Mouse (Mus musculus): ENCODE results near the gene Arhgap17. TPM values are rescaled to one million over a fixed set of nuclear protein-coding genes. Genes with fewer than 3 reads are reported as not detected.

Arhgap17 gene
- polyA plus RNA-seq, 1 experiment from 2014 or later: 21.3 TPM

- Histone ChIP-seq H3K4me2 (replicated peaks; ENCODE audit: low read depth, low read length) (no peak overlapping the region), H3K27ac (ENCODE audit: low read length) (no peak overlapping the region), H3K4me1 (ENCODE audit: insufficient read depth, low read length) (peaks cover 19% of the 10 kb centered on the region), H3K36me3 (ENCODE audit: insufficient read depth, low read length) (no peaks in the 10 kb centered on the region), H3K9ac (replicated peaks; ENCODE audit: low read length) (no peak overlapping the region), H3K4me3 (ENCODE audit: low read length) (no peak overlapping the region), H3K9me3 (ENCODE audit: low read length) (no peaks in the 10 kb centered on the region), H3K27me3 (ENCODE audit: insufficient read depth, low read length) (no peaks in the 10 kb centered on the region)
- ATAC-seq (ENCODE audit: low FRiP score, low TSS enrichment): no peak
- 50% methylated on average over 3 of the region's 3 CpGs for WGBS
Observed at GRCm38 (mm10) chr7:123371501-123371900, 1.8 kb upstream of the Arhgap17 start.

GRCm38 (mm10) chr7:123370700-123371099 lies 985 bp upstream of the Arhgap17 start:
- no peak for ATAC-seq (ENCODE audit: low FRiP score, low TSS enrichment)
- 33% methylated on average over 9 of the region's 9 CpGs for whole genome bisulfite sequencing

GRCm38 (mm10) chr7:123368778-123369746 lies 653 bp downstream of the Arhgap17 start:
- H3K27ac ChIP-seq (ENCODE audit: low read length): peak overlapping the region; percentile 92
- ATAC-seq (ENCODE audit: low FRiP score, low TSS enrichment): peak; percentile 64
- H3K9ac ChIP-seq (replicated peaks; ENCODE audit: low read length): peak overlapping the region; percentile 90
- H3K36me3 ChIP-seq (ENCODE audit: insufficient read depth, low read length): no peaks in the 10 kb centered on the region
- H3K4me3 ChIP-seq (ENCODE audit: low read length): peak overlapping the region; percentile 79
- no peaks in the 10 kb centered on the region for H3K9me3 ChIP-seq (ENCODE audit: low read length)
- no peaks in the 10 kb centered on the region for H3K27me3 ChIP-seq (ENCODE audit: insufficient read depth, low read length)
- WGBS: under 1% methylated on average over 39 of the region's 51 CpGs
- H3K4me1 ChIP-seq (ENCODE audit: insufficient read depth, low read length): peaks cover 28% of the 10 kb centered on the region
- H3K4me2 ChIP-seq (replicated peaks; ENCODE audit: low read depth, low read length): peak overlapping the region; percentile 76

More at GRCm38 (mm10) chr7:123370700-123371099, 985 bp upstream of the Arhgap17 start:
- peaks cover 24% of the 10 kb centered on the region for H3K4me1 ChIP-seq (ENCODE audit: insufficient read depth, low read length)
- no peaks in the 10 kb centered on the region for H3K36me3 ChIP-seq (ENCODE audit: insufficient read depth, low read length)
- peak overlapping the region; percentile 76 for H3K4me2 ChIP-seq (replicated peaks; ENCODE audit: low read depth, low read length)
- no peaks in the 10 kb centered on the region for H3K9me3 ChIP-seq (ENCODE audit: low read length)
- no peaks in the 10 kb centered on the region for H3K27me3 ChIP-seq (ENCODE audit: insufficient read depth, low read length)
- H3K9ac ChIP-seq (replicated peaks; ENCODE audit: low read length): peak overlapping the region; percentile 90
- peak overlapping the region; percentile 92 for H3K27ac ChIP-seq (ENCODE audit: low read length)
- peak overlapping the region; percentile 79 for H3K4me3 ChIP-seq (ENCODE audit: low read length)

- Histone ChIP-seq H3K9me3 (ENCODE audit: low read length) (no peaks in the 10 kb centered on the region), H3K36me3 (ENCODE audit: insufficient read depth, low read length) (no peaks in the 10 kb centered on the region), H3K9ac (replicated peaks; ENCODE audit: low read length) (peak overlapping the region; percentile 41), H3K27ac (ENCODE audit: low read length) (no peak overlapping the region), H3K4me3 (ENCODE audit: low read length) (peak overlapping the region; percentile 79; the same call in 1 of the 2 replicates), H3K4me2 (replicated peaks; ENCODE audit: low read depth, low read length) (peak overlapping the region; percentile 76), H3K4me1 (ENCODE audit: insufficient read depth, low read length) (peaks cover 28% of the 10 kb centered on the region), H3K27me3 (ENCODE audit: insufficient read depth, low read length) (no peaks in the 10 kb centered on the region)
- 95% methylated on average over 2 of the region's 2 CpGs for WGBS
- ATAC-seq (ENCODE audit: low FRiP score, low TSS enrichment): no peak
Observed at GRCm38 (mm10) chr7:123368187-123368586, 1.5 kb downstream of the Arhgap17 start.

GRCm38 (mm10) chr7:123367218-123368150 lies 2.2 kb downstream of the Arhgap17 start:
- Histone ChIP-seq H3K36me3 (ENCODE audit: insufficient read depth, low read length) (no peaks in the 10 kb centered on the region), H3K4me3 (ENCODE audit: low read length) (0 out of 2 replicates have a peak overlapping the region, but pooled peaks have one; percentile 79), H3K9me3 (ENCODE audit: low read length) (no peaks in the 10 kb centered on the region), H3K4me1 (ENCODE audit: insufficient read depth, low read length) (peaks cover 28% of the 10 kb centered on the region), H3K4me2 (replicated peaks; ENCODE audit: low read depth, low read length) (peak overlapping the region; percentile 76), H3K9ac (replicated peaks; ENCODE audit: low read length) (peak overlapping the region; percentile 41), H3K27ac (ENCODE audit: low read length) (no peak overlapping the region), H3K27me3 (ENCODE audit: insufficient read depth, low read length) (no peaks in the 10 kb centered on the region)
- no peak for ATAC-seq (ENCODE audit: low FRiP score, low TSS enrichment)
- 76% methylated on average over 16 of the region's 16 CpGs for WGBS

GRCm38 (mm10) chr7:123366806-123367205 lies 2.9 kb downstream of the Arhgap17 start:
- Histone ChIP-seq H3K27me3 (ENCODE audit: insufficient read depth, low read length) (no peaks in the 10 kb centered on the region), H3K4me2 (replicated peaks; ENCODE audit: low read depth, low read length) (no peak overlapping the region), H3K9me3 (ENCODE audit: low read length) (no peaks in the 10 kb centered on the region), H3K36me3 (ENCODE audit: insufficient read depth, low read length) (no peaks in the 10 kb centered on the region), H3K4me3 (ENCODE audit: low read length) (no peak overlapping the region), H3K4me1 (ENCODE audit: insufficient read depth, low read length) (peaks cover 28% of the 10 kb centered on the region), H3K27ac (ENCODE audit: low read length) (no peak overlapping the region), H3K9ac (replicated peaks; ENCODE audit: low read length) (0 out of 2 replicates have a peak overlapping the region, but pooled peaks have one; percentile 6)
- ATAC-seq (ENCODE audit: low FRiP score, low TSS enrichment): no peak
- WGBS: 71% methylated on average over 8 of the region's 8 CpGs

- Histone ChIP-seq H3K4me3 (ENCODE audit: low read length) (no peak overlapping the region), H3K27ac (ENCODE audit: low read length) (no peak overlapping the region), H3K9ac (replicated peaks; ENCODE audit: low read length) (no peak overlapping the region; the same call in 1 of the 2 replicates), H3K4me2 (replicated peaks; ENCODE audit: low read depth, low read length) (no peak overlapping the region), H3K9me3 (ENCODE audit: low read length) (no peaks in the 10 kb centered on the region), H3K27me3 (ENCODE audit: insufficient read depth, low read length) (no peaks in the 10 kb centered on the region), H3K36me3 (ENCODE audit: insufficient read depth, low read length) (no peaks in the 10 kb centered on the region), H3K4me1 (ENCODE audit: insufficient read depth, low read length) (peaks cover 28% of the 10 kb centered on the region)
- 86% methylated on average over 7 of the region's 7 CpGs for WGBS
- no peak for ATAC-seq (ENCODE audit: low FRiP score, low TSS enrichment)
Observed at GRCm38 (mm10) chr7:123365876-123366741, 3.6 kb downstream of the Arhgap17 start.

- H3K36me3 ChIP-seq (ENCODE audit: insufficient read depth, low read length): no peaks in the 10 kb centered on the region
- ATAC-seq (ENCODE audit: low FRiP score, low TSS enrichment): no peak
- H3K4me3 ChIP-seq (ENCODE audit: low read length): no peak overlapping the region
- no peaks in the 10 kb centered on the region for H3K27me3 ChIP-seq (ENCODE audit: insufficient read depth, low read length)
- H3K4me1 ChIP-seq (ENCODE audit: insufficient read depth, low read length): peaks cover 23% of the 10 kb centered on the region
- H3K9me3 ChIP-seq (ENCODE audit: low read length): no peaks in the 10 kb centered on the region
- H3K9ac ChIP-seq (replicated peaks; ENCODE audit: low read length): no peak overlapping the region
- H3K4me2 ChIP-seq (replicated peaks; ENCODE audit: low read depth, low read length): no peak overlapping the region
- 94% methylated on average over 8 of the region's 8 CpGs for WGBS
- H3K27ac ChIP-seq (ENCODE audit: low read length): no peak overlapping the region
Observed at GRCm38 (mm10) chr7:123363971-123364370, 5.7 kb downstream of the Arhgap17 start.

GRCm38 (mm10) chr7:123362806-123363205 lies 6.9 kb downstream of the Arhgap17 start:
- Histone ChIP-seq H3K36me3 (ENCODE audit: insufficient read depth, low read length) (no peaks in the 10 kb centered on the region), H3K4me1 (ENCODE audit: insufficient read depth, low read length) (peaks cover 15% of the 10 kb centered on the region), H3K9ac (replicated peaks; ENCODE audit: low read length) (no peak overlapping the region), H3K4me2 (replicated peaks; ENCODE audit: low read depth, low read length) (no peak overlapping the region), H3K9me3 (ENCODE audit: low read length) (no peaks in the 10 kb centered on the region), H3K4me3 (ENCODE audit: low read length) (no peak overlapping the region), H3K27me3 (ENCODE audit: insufficient read depth, low read length) (no peaks in the 10 kb centered on the region), H3K27ac (ENCODE audit: low read length) (no peak overlapping the region)
- 69% methylated on average over 3 of the region's 3 CpGs for WGBS
- ATAC-seq (ENCODE audit: low FRiP score, low TSS enrichment): no peak
